Mouse (Mus musculus): ENCODE data around the gene Nmnat1. TPM values are rescaled to one million over a fixed set of nuclear protein-coding genes. Genes with fewer than 3 reads are reported as not detected.
A peak's percentile ranks its signal among the peaks of the same experiment; 100 is the strongest.

Nmnat1 gene
- 0.99 and 3.6 TPM in 2 replicates for polyA plus RNA-seq (2011; ENCODE audit: insufficient read depth, insufficient read length, low replicate concordance, missing spikeins)

DNA sequence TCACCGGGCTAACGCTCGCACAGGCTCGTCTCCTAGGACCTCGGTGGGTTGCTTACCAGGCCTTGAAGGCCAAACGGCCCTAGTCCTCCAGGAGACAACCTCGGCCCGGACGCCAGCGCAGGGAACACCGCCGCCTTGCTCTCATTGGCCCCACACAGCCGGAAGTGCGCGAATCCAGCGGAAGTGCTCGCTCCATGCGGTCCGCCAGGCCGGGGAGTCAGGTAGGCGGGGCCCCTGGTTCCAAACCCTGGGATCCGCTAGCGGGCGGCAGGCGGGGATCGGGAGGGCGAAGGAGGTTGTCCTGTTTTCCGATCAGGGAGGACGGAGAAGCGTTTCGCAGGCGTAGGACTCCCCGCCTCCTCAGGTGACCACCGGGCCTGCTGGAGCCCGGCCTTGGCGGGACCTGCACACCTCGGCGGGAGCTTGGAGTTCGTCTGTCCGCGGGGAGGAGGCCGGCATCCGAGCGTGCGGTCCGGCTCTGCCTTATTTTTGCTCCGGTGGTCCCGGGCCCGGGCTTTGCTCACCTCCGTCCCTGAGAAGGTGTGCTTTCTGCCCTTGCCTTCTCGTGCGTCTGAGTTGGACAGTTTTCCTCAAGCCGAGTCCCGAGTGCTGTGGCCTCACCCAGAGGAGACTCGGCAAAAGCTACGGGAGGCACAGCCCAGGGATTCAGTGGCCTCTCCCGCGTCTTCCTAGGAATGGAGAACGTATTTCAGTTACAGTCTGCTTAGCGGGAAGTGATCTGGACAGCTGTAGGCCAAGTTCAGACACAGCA lies at the start of gene Nmnat1, which contains the start of gene Lzic:
TSS of gene Nmnat1 (minus strand) at position 150 of the 772 bp plus-strand sequence.
TSS of gene Lzic (plus strand) at position 177 of the 772 bp plus-strand sequence.
- WGBS: under 1% methylated on average over 58 of the region's 60 CpGs
- peak; percentile 69; the same call in 1 of the 2 replicates for TF ChIP-seq POLR2A (IDR thresholded peaks at IDR 0.05; ENCODE audit: borderline replicate concordance, control insufficient read depth, low read depth, low read length)
- no peak for TF ChIP-seq CTCF (IDR thresholded peaks at IDR 0.05; ENCODE audit: control insufficient read depth, insufficient read depth, low read length)
- H3K4me1 ChIP-seq (ENCODE audit: control insufficient read depth, insufficient read depth, low read length): no peaks in the 10 kb centered on the region
- H3K27ac ChIP-seq (ENCODE audit: control insufficient read depth, insufficient read depth, low read depth, low read length, poor library complexity): peak within 1 kb of the TSS; percentile 16
- H3K4me3 ChIP-seq (replicated peaks; ENCODE audit: control insufficient read depth, low read depth, low read length): peak within 1 kb of the TSS; percentile 80

DNA sequence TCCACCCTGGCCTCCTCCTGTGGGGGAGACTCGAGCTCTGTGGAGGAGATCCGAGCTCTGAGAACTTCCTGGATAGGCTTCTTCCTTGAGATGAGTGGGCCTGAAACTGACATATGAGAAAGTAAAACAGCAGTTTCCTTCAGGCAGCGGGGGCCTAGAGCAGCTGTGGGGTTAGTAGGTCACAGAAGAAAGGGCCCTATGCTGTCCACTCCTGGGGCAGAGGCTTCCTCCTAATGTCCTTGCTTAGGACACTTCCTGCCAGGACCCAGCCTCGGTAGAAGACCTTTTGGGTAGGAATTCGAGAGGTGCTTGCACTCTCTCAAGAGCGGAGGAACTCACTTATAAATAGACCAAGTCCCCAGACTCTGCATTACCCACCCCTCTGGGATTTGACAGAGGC lies 44.7 kb upstream of the Nmnat1 start:
- TF ChIP-seq POLR2A (IDR thresholded peaks at IDR 0.05; ENCODE audit: borderline replicate concordance, control insufficient read depth, low read depth, low read length) (no peak), CTCF (IDR thresholded peaks at IDR 0.05; ENCODE audit: control insufficient read depth, insufficient read depth, low read length) (no peak)
- no peaks in the 10 kb centered on the region for H3K4me1 ChIP-seq (ENCODE audit: control insufficient read depth, insufficient read depth, low read length)
- no peak overlapping the region for H3K4me3 ChIP-seq (replicated peaks; ENCODE audit: control insufficient read depth, low read depth, low read length)
- H3K27ac ChIP-seq (ENCODE audit: control insufficient read depth, insufficient read depth, low read depth, low read length, poor library complexity): no peak overlapping the region
- WGBS: 73% methylated on average over 6 of the region's 6 CpGs

DNA sequence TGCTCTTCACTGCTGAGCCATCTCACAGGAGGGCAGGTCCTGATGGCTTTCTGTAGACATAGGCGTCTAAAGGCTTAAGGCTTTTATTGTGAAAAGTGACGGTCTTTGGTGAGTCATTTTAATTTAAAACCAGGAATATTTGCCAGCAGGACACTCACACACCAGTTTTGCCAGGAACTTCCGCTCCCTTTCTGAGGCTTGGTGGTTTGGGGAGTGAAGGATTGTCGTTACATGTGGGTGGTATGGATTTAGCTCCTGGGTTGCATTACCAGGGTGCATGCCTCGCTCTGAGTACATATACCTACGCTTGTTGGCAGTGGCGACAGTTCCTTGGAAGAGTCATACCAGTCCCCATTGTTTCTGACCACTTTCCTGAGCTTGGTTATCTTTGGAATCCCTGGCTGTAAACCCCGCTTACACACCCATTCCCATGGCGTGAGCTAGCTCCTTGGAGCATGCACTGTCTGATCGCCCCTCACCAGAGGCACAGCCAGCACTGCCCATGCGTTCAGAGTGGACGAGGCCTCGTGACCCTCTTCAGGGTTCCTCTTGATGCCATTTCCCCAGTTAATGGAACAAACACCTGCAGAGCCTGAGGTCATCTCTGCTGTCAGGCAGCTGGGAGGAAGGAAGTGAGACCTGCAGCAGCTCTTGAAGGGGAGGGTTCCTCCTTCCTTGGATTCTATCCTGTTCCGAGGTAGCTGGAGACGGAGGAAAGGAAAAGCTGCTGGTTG lies 42.8 kb upstream of the Nmnat1 start:
- H3K4me1 ChIP-seq (ENCODE audit: control insufficient read depth, insufficient read depth, low read length): no peaks in the 10 kb centered on the region
- no peak overlapping the region for H3K27ac ChIP-seq (ENCODE audit: control insufficient read depth, insufficient read depth, low read depth, low read length, poor library complexity)
- WGBS: 77% methylated on average over 15 of the region's 15 CpGs

DNA sequence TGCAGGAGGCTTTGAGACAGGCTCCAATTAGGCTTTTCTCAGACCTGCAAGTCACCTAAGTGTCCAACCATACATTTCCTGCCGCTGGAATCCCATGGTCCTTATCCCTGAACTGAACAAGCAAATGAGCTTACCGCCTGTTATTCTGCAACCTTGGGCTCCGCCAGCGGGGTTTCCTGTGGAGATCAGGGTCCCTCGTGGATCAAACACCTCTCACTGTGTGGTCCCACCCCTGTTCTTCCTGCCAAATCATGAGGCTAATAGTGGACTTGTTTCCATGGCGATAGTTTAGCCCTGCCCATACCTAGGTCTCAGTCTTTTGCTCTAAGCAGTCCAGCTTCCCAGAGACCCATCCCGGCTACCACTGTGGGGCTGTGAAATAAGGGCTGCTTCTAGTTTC lies 41.3 kb upstream of the Nmnat1 start:
- no peaks in the 10 kb centered on the region for H3K4me1 ChIP-seq (ENCODE audit: control insufficient read depth, insufficient read depth, low read length)
- WGBS: 68% methylated on average over 7 of the region's 7 CpGs
- no peak for TF ChIP-seq POLR2A (IDR thresholded peaks at IDR 0.05; ENCODE audit: borderline replicate concordance, control insufficient read depth, low read depth, low read length)
- TF ChIP-seq CTCF (IDR thresholded peaks at IDR 0.05; ENCODE audit: control insufficient read depth, insufficient read depth, low read length): no peak
- no peak overlapping the region for H3K27ac ChIP-seq (ENCODE audit: control insufficient read depth, insufficient read depth, low read depth, low read length, poor library complexity)
- H3K4me3 ChIP-seq (replicated peaks; ENCODE audit: control insufficient read depth, low read depth, low read length): no peak overlapping the region

More for the DNA sequence above, 42.8 kb upstream of the Nmnat1 start:
- TF ChIP-seq CTCF (IDR thresholded peaks at IDR 0.05; ENCODE audit: control insufficient read depth, insufficient read depth, low read length): no peak
- TF ChIP-seq POLR2A (IDR thresholded peaks at IDR 0.05; ENCODE audit: borderline replicate concordance, control insufficient read depth, low read depth, low read length): no peak
- no peak overlapping the region for H3K4me3 ChIP-seq (replicated peaks; ENCODE audit: control insufficient read depth, low read depth, low read length)

DNA sequence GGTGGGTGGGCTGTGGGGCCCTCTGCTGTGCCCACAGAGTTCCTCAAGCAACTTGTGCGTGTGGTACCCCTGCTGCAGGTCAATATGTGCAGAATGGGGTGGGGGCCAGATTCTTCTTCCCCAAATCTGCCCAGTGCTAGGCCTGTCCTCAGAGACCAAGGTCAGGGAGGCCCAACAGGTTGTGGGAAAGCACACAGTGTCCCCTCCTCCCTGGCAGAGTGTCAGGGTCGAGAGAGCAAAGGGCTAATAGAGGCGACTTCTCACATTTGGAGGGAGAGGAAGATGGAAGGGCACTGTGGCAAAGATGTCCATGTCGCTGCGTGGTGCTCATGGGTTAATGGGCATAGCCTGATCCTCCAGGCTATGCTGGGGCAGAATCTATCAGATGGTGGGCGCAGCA lies 40.8 kb upstream of the Nmnat1 start:
- WGBS: 76% methylated on average over 6 of the region's 6 CpGs
- no peak overlapping the region for H3K4me3 ChIP-seq (replicated peaks; ENCODE audit: control insufficient read depth, low read depth, low read length)
- H3K27ac ChIP-seq (ENCODE audit: control insufficient read depth, insufficient read depth, low read depth, low read length, poor library complexity): no peak overlapping the region
- TF ChIP-seq CTCF (IDR thresholded peaks at IDR 0.05; ENCODE audit: control insufficient read depth, insufficient read depth, low read length): no peak
- TF ChIP-seq POLR2A (IDR thresholded peaks at IDR 0.05; ENCODE audit: borderline replicate concordance, control insufficient read depth, low read depth, low read length): no peak
- H3K4me1 ChIP-seq (ENCODE audit: control insufficient read depth, insufficient read depth, low read length): no peaks in the 10 kb centered on the region

DNA sequence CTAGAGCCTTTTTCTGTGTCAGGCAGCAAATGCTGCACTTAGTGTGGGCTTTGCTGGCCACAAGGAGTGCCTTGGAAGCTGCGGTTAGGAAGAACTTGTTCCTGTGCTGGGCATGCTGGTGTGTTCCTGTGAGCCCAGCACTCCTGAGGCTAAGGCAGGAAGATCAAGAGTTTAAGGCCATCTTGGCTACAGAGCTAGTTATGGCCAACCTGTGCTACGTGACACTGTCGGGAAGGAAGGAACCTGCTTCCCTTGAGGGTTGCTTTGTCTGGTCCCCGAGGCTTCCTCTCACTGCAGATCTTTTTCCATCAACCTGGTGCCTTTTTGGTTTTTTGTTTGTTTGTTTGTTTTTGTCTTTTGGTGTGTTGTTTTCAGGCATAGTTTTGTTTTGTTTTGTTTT lies 40.2 kb upstream of the Nmnat1 start:
- Histone ChIP-seq H3K4me3 (replicated peaks; ENCODE audit: control insufficient read depth, low read depth, low read length) (no peak overlapping the region), H3K27ac (ENCODE audit: control insufficient read depth, insufficient read depth, low read depth, low read length, poor library complexity) (no peak overlapping the region), H3K4me1 (ENCODE audit: control insufficient read depth, insufficient read depth, low read length) (no peaks in the 10 kb centered on the region; the same call in 1 of the 2 replicates)
- WGBS: 78% methylated on average over 4 of the region's 4 CpGs
- TF ChIP-seq CTCF (IDR thresholded peaks at IDR 0.05; ENCODE audit: control insufficient read depth, insufficient read depth, low read length) (no peak), POLR2A (IDR thresholded peaks at IDR 0.05; ENCODE audit: borderline replicate concordance, control insufficient read depth, low read depth, low read length) (no peak)

DNA sequence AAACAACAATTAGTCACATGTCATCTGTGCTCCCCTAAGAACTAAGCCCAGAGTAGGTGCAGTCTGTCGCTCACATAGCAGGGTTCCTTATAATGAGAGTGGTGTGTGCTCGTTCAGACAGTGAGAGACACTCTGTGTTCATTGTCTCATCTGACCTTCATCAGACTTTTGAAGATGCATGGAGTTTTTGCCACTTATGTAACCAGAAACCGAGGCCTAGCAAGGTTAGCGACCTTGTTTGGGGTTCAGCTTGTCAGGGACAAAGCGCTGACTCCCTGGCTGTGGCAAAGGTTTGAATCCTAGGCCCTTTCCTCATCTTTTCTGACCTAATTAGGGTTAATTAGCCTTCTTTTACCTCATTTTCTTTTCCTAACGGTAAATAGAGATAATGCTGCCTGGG lies 39.0 kb upstream of the Nmnat1 start:
- Histone ChIP-seq H3K4me3 (replicated peaks; ENCODE audit: control insufficient read depth, low read depth, low read length) (no peak overlapping the region), H3K4me1 (ENCODE audit: control insufficient read depth, insufficient read depth, low read length) (no peaks in the 10 kb centered on the region; the same call in 1 of the 2 replicates), H3K27ac (ENCODE audit: control insufficient read depth, insufficient read depth, low read depth, low read length, poor library complexity) (no peak overlapping the region)
- no peak for TF ChIP-seq POLR2A (IDR thresholded peaks at IDR 0.05; ENCODE audit: borderline replicate concordance, control insufficient read depth, low read depth, low read length)
- TF ChIP-seq CTCF (IDR thresholded peaks at IDR 0.05; ENCODE audit: control insufficient read depth, insufficient read depth, low read length): no peak
- 86% methylated on average over 6 of the region's 6 CpGs for WGBS

DNA sequence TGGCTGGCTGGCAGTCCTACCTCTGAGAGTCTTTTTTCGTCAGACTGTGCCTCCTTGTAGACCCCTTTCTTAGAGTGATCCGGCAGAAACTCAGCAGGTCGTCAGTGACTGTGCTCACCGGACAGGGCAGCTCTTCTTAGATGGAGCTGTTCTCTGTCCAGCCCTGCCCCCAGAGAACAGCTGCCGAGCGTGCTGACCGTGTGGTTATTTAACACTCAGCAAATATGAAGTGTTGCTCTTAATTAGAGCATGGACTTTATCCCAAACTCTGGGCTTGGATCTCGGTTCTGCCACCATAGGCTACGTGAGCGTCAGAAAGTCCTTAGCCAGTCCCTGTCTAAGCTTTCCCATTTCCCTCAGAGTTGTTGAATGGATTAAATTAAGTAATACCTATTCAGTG lies 36.3 kb upstream of the Nmnat1 start:
- Histone ChIP-seq H3K4me1 (ENCODE audit: control insufficient read depth, insufficient read depth, low read length) (peaks cover 1% of the 10 kb centered on the region; the same call in 1 of the 2 replicates), H3K4me3 (replicated peaks; ENCODE audit: control insufficient read depth, low read depth, low read length) (no peak overlapping the region), H3K27ac (ENCODE audit: control insufficient read depth, insufficient read depth, low read depth, low read length, poor library complexity) (no peak overlapping the region)
- 83% methylated on average over 10 of the region's 10 CpGs for WGBS
- TF ChIP-seq POLR2A (IDR thresholded peaks at IDR 0.05; ENCODE audit: borderline replicate concordance, control insufficient read depth, low read depth, low read length) (no peak), CTCF (IDR thresholded peaks at IDR 0.05; ENCODE audit: control insufficient read depth, insufficient read depth, low read length) (no peak)

Measured in bone marrow, adult 2 months (tissue).